Mouse (Mus musculus) left cerebral cortex, adult 2 months (tissue): ENCODE measurements at regions not wholly inside any gene's neighbourhood (a gene's known extent, or its start where the extent isn't known, plus 50 kb on each side); places are given as distances from the start of the nearest gene placed in this dataset.

Source experiments
- DNase-seq, 2 experiments: peaks; one replicate each; pipeline ENCODE4 v3.0.0; 2021 to 2022; ENCODE audit warnings: low spot score in 2 of 2, mixed read lengths in 1 of 2; ENCODE audit errors: extremely low spot score in 1 of 2
- H3K27ac ChIP-seq: fragments of 200-600 bp; 2 replicates; pipeline ENCODE4 v1.8.1; 2022
- H3K4me3 ChIP-seq: fragments of 200-600 bp; 2 replicates; pipeline ENCODE4 v1.8.1; 2022
- CTCF ChIP-seq: fragments of 200-600 bp; IDR thresholded peaks from 2 replicates; pipeline ENCODE4 v1.8.1; 2022; ENCODE audit warnings: antibody characterized with exemption, mild to moderate bottlenecking, moderate library complexity
- intact Hi-C: fragments of 180-260 bp; cut with DNase I; formaldehyde crosslinking; loops from one replicate; pipeline ENCODE4 v1.15.1; 2025

- no peak for DNase-seq
- intact Hi-C loops: no loop called here
- no peak for TF ChIP-seq CTCF
Observed at GRCm38 (mm10) chr6:93230450-93230849, 287.2 kb upstream of the Adamts9 start.

GRCm38 (mm10) chr6:93229320-93229719 lies 286.0 kb upstream of the Adamts9 start:
- no peak for DNase-seq
- no peak for TF ChIP-seq CTCF
- H3K4me3 ChIP-seq: no peak overlapping the region
- intact Hi-C loops: no loop called here
- no peak overlapping the region for H3K27ac ChIP-seq

More at GRCm38 (mm10) chr6:93230450-93230849, 287.2 kb upstream of the Adamts9 start:
- no peak overlapping the region for H3K27ac ChIP-seq
- H3K4me3 ChIP-seq: no peak overlapping the region

- Histone ChIP-seq H3K4me3 (no peak overlapping the region), H3K27ac (no peak overlapping the region)
- intact Hi-C loops: no loop called here
- no peak for TF ChIP-seq CTCF
- DNase-seq: no peak
Observed at GRCm38 (mm10) chr6:93223610-93224550, 280.6 kb upstream of the Adamts9 start.

GRCm38 (mm10) chr6:93218015-93218593 lies 274.8 kb upstream of the Adamts9 start:
- no peak for TF ChIP-seq CTCF
- peak; percentile 15 for DNase-seq
- no peak overlapping the region for H3K27ac ChIP-seq
- intact Hi-C loops: no loop called here
- H3K4me3 ChIP-seq: no peak overlapping the region

GRCm38 (mm10) chr6:93200886-93201285 lies 257.6 kb upstream of the Adamts9 start:
- no peak for TF ChIP-seq CTCF
- no peak overlapping the region for H3K27ac ChIP-seq
- H3K4me3 ChIP-seq: no peak overlapping the region
- intact Hi-C loops: no loop called here
- DNase-seq: no peak

GRCm38 (mm10) chr6:93194741-93195140 lies 251.4 kb upstream of the Adamts9 start:
- TF ChIP-seq CTCF: no peak
- Histone ChIP-seq H3K27ac (no peak overlapping the region), H3K4me3 (no peak overlapping the region)
- intact Hi-C loops: no loop called here
- no peak for DNase-seq

- Histone ChIP-seq H3K4me3 (no peak overlapping the region), H3K27ac (no peak overlapping the region)
- DNase-seq: no peak
- no peak for TF ChIP-seq CTCF
- intact Hi-C loops: no loop called here
Observed at GRCm38 (mm10) chr6:93192980-93193379, 249.7 kb upstream of the Adamts9 start.

- intact Hi-C loops: no loop called here
- DNase-seq: no peak
Observed at GRCm38 (mm10) chr6:93190986-93191385, 247.7 kb upstream of the Adamts9 start.

GRCm38 (mm10) chr6:93168526-93168925 lies 225.2 kb upstream of the Adamts9 start:
- no peak overlapping the region for H3K4me3 ChIP-seq
- no peak overlapping the region for H3K27ac ChIP-seq
- intact Hi-C loops: no loop called here
- no peak for TF ChIP-seq CTCF
- no peak for DNase-seq

More at GRCm38 (mm10) chr6:93190986-93191385, 247.7 kb upstream of the Adamts9 start:
- TF ChIP-seq CTCF: no peak
- Histone ChIP-seq H3K4me3 (no peak overlapping the region), H3K27ac (no peak overlapping the region)

GRCm38 (mm10) chr6:93167281-93167680 lies 224.0 kb upstream of the Adamts9 start:
- Histone ChIP-seq H3K27ac (no peak overlapping the region), H3K4me3 (no peak overlapping the region)
- intact Hi-C loops: no loop called here
- no peak for DNase-seq
- TF ChIP-seq CTCF: no peak

GRCm38 (mm10) chr6:93165942-93166341 lies 222.7 kb upstream of the Adamts9 start:
- DNase-seq: no peak
- Histone ChIP-seq H3K4me3 (no peak overlapping the region), H3K27ac (no peak overlapping the region)
- TF ChIP-seq CTCF: no peak
- intact Hi-C loops: no loop called here

GRCm38 (mm10) chr6:93152431-93153208 lies 209.3 kb upstream of the Adamts9 start:
- no peak for TF ChIP-seq CTCF
- H3K4me3 ChIP-seq: no peak overlapping the region
- no peak overlapping the region for H3K27ac ChIP-seq
- intact Hi-C loops: no loop called here
- no peak for DNase-seq
